16 mouse cellular contexts compared by ENCODE assay signal in the genomic region with DNA sequence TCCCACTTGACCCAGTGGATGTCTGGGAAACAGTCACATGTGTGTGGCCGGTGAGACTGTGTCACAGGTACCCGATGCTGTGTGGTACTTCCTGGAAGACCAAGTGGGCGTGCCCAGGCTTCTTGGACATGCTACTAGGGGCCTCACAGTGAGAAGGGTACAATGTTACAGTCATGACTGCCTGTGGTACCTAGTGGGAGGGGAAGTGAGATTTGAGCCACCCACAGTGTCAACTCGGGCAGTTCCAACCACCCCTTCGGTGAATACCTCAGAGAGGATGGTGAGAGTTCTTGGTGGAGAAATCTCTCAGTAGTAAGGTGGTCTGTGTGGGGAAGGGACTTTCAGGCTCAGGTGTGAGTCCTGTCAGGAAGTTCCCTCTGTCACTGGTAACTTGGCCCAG.
DNase-seq lines count a peak whose midpoint lies in the region; ATAC-seq and TF ChIP-seq lines count a peak whose summit lies in the region.
"Had no signal": no experiment of that assay in that cellular context is flagged by ENCODE, and none has a peak within 500 bp of the region (broad histone marks: within the 10 kb centered on the region; RNA-seq: fewer than 3 reads in every experiment).

No protein-coding gene starts in this region.

- H3K4me3 ChIP-seq in CH12.LX (replicated peaks in 1 of 3; ENCODE audit: low read depth in 2 of 3, low read length in 2 of 3, poor library complexity in 1 of 3) = no peak overlapping the region
- H3K4me3 ChIP-seq in stomach, postnatal 0 days (ENCODE audit: low read depth, low read length) = no peak overlapping the region
- H3K4me3 ChIP-seq: embryonic facial prominence, embryonic 12.5 days; forebrain, embryonic 15.5 days; heart, embryonic 12.5 days; hindbrain, embryonic 10.5 days; hindbrain, embryonic 15.5 days had no signal

- dilution Hi-C loops in CH12.LX (cut with MboI; ENCODE audit: extremely low pct_ligation_motif_present, extremely low pct_unique_long_range_greater_than_20kb, low sequenced_read_pairs) = no loop called here

- H3K36me3 ChIP-seq in CH12.LX (replicated peaks in 1 of 2; ENCODE audit: control insufficient read depth in 1 of 2, insufficient read depth in 1 of 2, low read length in 1 of 2) = no peaks in the 10 kb centered on the region
- H3K36me3 ChIP-seq in stomach, postnatal 0 days (ENCODE audit: control insufficient read depth, insufficient read depth, low read length) = no peaks in the 10 kb centered on the region
- H3K36me3 ChIP-seq: embryonic facial prominence, embryonic 12.5 days; forebrain, embryonic 15.5 days; heart, embryonic 12.5 days; hindbrain, embryonic 10.5 days; hindbrain, embryonic 15.5 days had no signal

- DNase-seq in CD4-positive helper T cell, adult 2 months (ENCODE audit: low read depth, low spot score) = peak; percentile 8
- no peak for DNase-seq in CH12.LX (ENCODE audit: extremely low read depth)
- DNase-seq in induced T-regulatory cell, adult 2 months (ENCODE audit: low read depth) = peak; percentile 48
- DNase-seq in stomach, postnatal 0 days (ENCODE audit: low spot score) = peak; percentile 30
- DNase-seq in thymus, adult 18-20 months = no peak
- no peak for DNase-seq in urinary bladder, adult 2 months (ENCODE audit: low spot score)
- DNase-seq in thymus, postnatal 0 days (ENCODE audit: low spot score) = no peak
- DNase-seq: adrenal gland, postnatal 10 days; cerebellum, adult 11 months; cerebellum, adult 8-10 months; cerebellum, postnatal 14 days had no signal

- no peak overlapping the region for H3K27ac ChIP-seq in CH12.LX (ENCODE audit: insufficient read depth, low read depth)
- H3K27ac ChIP-seq in stomach, postnatal 0 days (replicated peaks) = no peak overlapping the region
- H3K27ac ChIP-seq: embryonic facial prominence, embryonic 12.5 days; forebrain, embryonic 15.5 days; hindbrain, embryonic 10.5 days; hindbrain, embryonic 15.5 days had no signal

- in situ Hi-C loops in CH12.LX (cut with MboI; ENCODE audit: low pct_ligation_motif_present, low pct_unique_long_range_greater_than_20kb, low sequenced_read_pairs) = no loop called here

- no peak for TF ChIP-seq EP300 in CH12.LX (IDR thresholded peaks at IDR 0.05; ENCODE audit: low read length)
- TF ChIP-seq EP300 in stomach, postnatal 0 days (optimal IDR thresholded peaks at IDR 0.05) = no peak

- H3K4me1 ChIP-seq in CH12.LX (ENCODE audit: control insufficient read depth in 1 of 2, insufficient read depth in 2 of 2) = peaks cover 9 to 18% of the 10 kb centered on the region in 2 experiments; a peak in 3 of 4 replicates
- H3K4me1 ChIP-seq in stomach, postnatal 0 days (replicated peaks; ENCODE audit: control insufficient read depth, insufficient read depth) = no peaks in the 10 kb centered on the region
- H3K4me1 ChIP-seq: embryonic facial prominence, embryonic 12.5 days; hindbrain, embryonic 15.5 days had no signal

- TF ChIP-seq CTCF in CH12.LX (conservative IDR thresholded peaks at IDR 0.05 in 1 of 2, IDR thresholded peaks at IDR 0.05 in 1 of 2; ENCODE audit: low read depth in 2 of 2, low read length in 2 of 2) = no peak
- TF ChIP-seq CTCF in stomach, postnatal 0 days (IDR thresholded peaks at IDR 0.05; ENCODE audit: low read depth) = no peak

- H3K4me2 ChIP-seq in CH12.LX (ENCODE audit: insufficient read depth, low read depth, poor library complexity, severe bottlenecking) = no peak overlapping the region
- no peak overlapping the region for H3K4me2 ChIP-seq in stomach, postnatal 0 days (replicated peaks; ENCODE audit: low read depth)
- H3K4me2 ChIP-seq: embryonic facial prominence, embryonic 12.5 days; forebrain, embryonic 15.5 days; heart, embryonic 12.5 days; hindbrain, embryonic 15.5 days had no signal

- no peaks in the 10 kb centered on the region for H3K9me3 ChIP-seq in CH12.LX (replicated peaks; ENCODE audit: low read length)
- no peaks in the 10 kb centered on the region for H3K9me3 ChIP-seq in stomach, postnatal 0 days (ENCODE audit: control insufficient read depth, low read length)
- H3K9me3 ChIP-seq: embryonic facial prominence, embryonic 12.5 days; forebrain, embryonic 15.5 days; heart, embryonic 12.5 days; hindbrain, embryonic 10.5 days; hindbrain, embryonic 15.5 days had no signal

- WGBS in stomach, postnatal 0 days = 83% methylated on average over 5 of the region's 5 CpGs

- TF ChIP-seq RAD21 in CH12.LX (IDR thresholded peaks at IDR 0.05; ENCODE audit: low read depth, low read length) = no peak

- TF ChIP-seq POLR2A in CH12.LX (IDR thresholded peaks at IDR 0.05; ENCODE audit: low read depth, low read length) = no peak

- no peaks in the 10 kb centered on the region for H3K27me3 ChIP-seq in CH12.LX (replicated peaks)
- no peaks in the 10 kb centered on the region for H3K27me3 ChIP-seq in stomach, postnatal 0 days (ENCODE audit: control insufficient read depth, insufficient read depth, low read length)
- H3K27me3 ChIP-seq: embryonic facial prominence, embryonic 12.5 days; forebrain, embryonic 15.5 days; hindbrain, embryonic 15.5 days had no signal

- ATAC-seq in stomach, postnatal 0 days (ENCODE audit: low FRiP score, low TSS enrichment) = peak; percentile 80
- ATAC-seq: forebrain, embryonic 15.5 days had no signal

- H3K9ac ChIP-seq in CH12.LX (ENCODE audit: insufficient read depth, low read depth) = no peak overlapping the region
- H3K9ac ChIP-seq in stomach, postnatal 0 days (ENCODE audit: low read length) = no peak overlapping the region
- H3K9ac ChIP-seq: embryonic facial prominence, embryonic 12.5 days; forebrain, embryonic 15.5 days; heart, embryonic 12.5 days; hindbrain, embryonic 15.5 days had no signal

- H3K79me2 ChIP-seq in CH12.LX (replicated peaks; ENCODE audit: control insufficient read depth, extremely low read depth, insufficient read depth, poor library complexity, severe bottlenecking) = no peaks in the 10 kb centered on the region

TF ChIP-seq in CH12.LX, 34 proteins besides CTCF, POLR2A, EP300 and RAD21:
- TF ChIP-seq MYC (IDR thresholded peaks at IDR 0.05; ENCODE audit: low read depth, low read length) = no peak
- peak; percentile 24; the same call in 1 of the 2 replicates for TF ChIP-seq ELF1 (IDR thresholded peaks at IDR 0.05; ENCODE audit: low read depth, low read length)

Comparison
In these comparisons a context has a peak if more than half of its experiments do, and no peak if none do; other contexts are left out.
1. DNase-seq: peak in CD4-positive helper T cell, adult 2 months (single experiment), induced T-regulatory cell, adult 2 months (single experiment) and stomach, postnatal 0 days (single experiment); none in CH12.LX (single experiment), thymus, adult 18-20 months (0 of 2), urinary bladder, adult 2 months (single experiment) and thymus, postnatal 0 days (single experiment).